Mouse (Mus musculus) neural tube, embryonic 15.5 days (tissue): Measurements from ENCODE around the gene Slc5a5. TPM values are rescaled to one million over a fixed set of nuclear protein-coding genes. Genes with fewer than 3 reads are reported as not detected.

ENCODE experiments used
- ATAC-seq: fragments of 200-750 bp; cut with Nextera tagmentation; 2 replicates; pipeline ENCODE4 v1.8.0; 2017; ENCODE audit warnings: mild to moderate bottlenecking, moderate TSS enrichment, moderate library complexity; ENCODE audit not compliant: low FRiP score
- H3K27ac ChIP-seq: fragments of 300-500 bp; sonication (generic); replicated peaks from 2 replicates; pipeline ENCODE4 v1.5.1; 2015; ENCODE audit warnings: mild to moderate bottlenecking, inconsistent platforms
- H3K27me3 ChIP-seq: fragments of 300-500 bp; sonication (generic); replicated peaks from 2 replicates; pipeline ENCODE4 v1.6.1; 2015; ENCODE audit warnings: inconsistent platforms
- H3K36me3 ChIP-seq: fragments of 300-500 bp; sonication (generic); 2 replicates; pipeline ENCODE4 v1.6.1; 2015; ENCODE audit warnings: inconsistent platforms
- H3K4me1 ChIP-seq: fragments of 300-500 bp; sonication (generic); 2 replicates; pipeline ENCODE4 v1.6.1; 2015; ENCODE audit warnings: inconsistent platforms
- H3K4me2 ChIP-seq: fragments of 300-500 bp; sonication (generic); 2 replicates; pipeline ENCODE4 v1.6.1; 2015; ENCODE audit warnings: inconsistent platforms, mild to moderate bottlenecking, moderate library complexity
- H3K4me3 ChIP-seq: fragments of 300-500 bp; sonication (generic); replicated peaks from 2 replicates; pipeline ENCODE4 v1.5.1; 2015; ENCODE audit warnings: mild to moderate bottlenecking, inconsistent platforms
- H3K9ac ChIP-seq: fragments of 300-500 bp; sonication (generic); replicated peaks from 2 replicates; pipeline ENCODE4 v1.6.1; 2015; ENCODE audit warnings: mild to moderate bottlenecking, inconsistent platforms
- H3K9me3 ChIP-seq: fragments of 300-500 bp; sonication (generic); replicated peaks from 2 replicates; pipeline ENCODE4 v1.6.1; 2016; ENCODE audit warnings: inconsistent platforms
- WGBS: fragments of 180-500 bp; shearing (Covaris S2); methylation state at CpG from one replicate; pipeline ENCODE4 v1.1.7; 2015; ENCODE audit warnings: mixed read lengths; 5-methylcytosine and 5-hydroxymethylcytosine counted together
- polyA plus RNA-seq: library from polyadenylated mRNA; unstranded; fragments of >200 nt; fragmentation: Nextera tagmentation; extraction: Ambion mirVana; gene quantifications from 2 replicates; pipeline ENCODE4 v1.2.1, GENCODE M21; 2015

The Slc5a5 gene
- polyA plus RNA-seq, 1 experiment from 2014 or later = 3.3 TPM

GRCm38 (mm10) chr8:70893656-70894384, 1.3 kb upstream of the Slc5a5 start:
- Histone ChIP-seq H3K9me3 (no peaks in the 10 kb centered on the region), H3K27me3 (peaks cover 56% of the 10 kb centered on the region), H3K9ac (no peak overlapping the region), H3K4me2 (no peak overlapping the region), H3K36me3 (peaks cover 27% of the 10 kb centered on the region), H3K4me3 (0 out of 2 replicates have a peak overlapping the region, but pooled peaks have one; percentile 0), H3K27ac (no peak overlapping the region), H3K4me1 (peaks cover 30% of the 10 kb centered on the region)
- WGBS = 33% methylated on average over 12 of the region's 12 CpGs
- ATAC-seq = no peak

GRCm38 (mm10) chr8:70892896-70893655, 519 bp upstream of the Slc5a5 start:
- 0 out of 2 replicates have a peak overlapping the region, but pooled peaks have one; percentile 10 for H3K9ac ChIP-seq
- peaks cover 22% of the 10 kb centered on the region for H3K4me1 ChIP-seq

GRCm38 (mm10) chr8:70891356-70891755, 1.2 kb downstream of the Slc5a5 start:
- H3K4me3 ChIP-seq = no peak overlapping the region
- H3K9ac ChIP-seq = no peak overlapping the region
- no peak overlapping the region for H3K27ac ChIP-seq
- H3K27me3 ChIP-seq = peaks cover 62% of the 10 kb centered on the region
- no peaks in the 10 kb centered on the region for H3K9me3 ChIP-seq
- 9% methylated on average over 21 of the region's 21 CpGs for WGBS
- H3K36me3 ChIP-seq = peaks cover 27% of the 10 kb centered on the region
- no peak overlapping the region for H3K4me2 ChIP-seq
- peaks cover 20% of the 10 kb centered on the region for H3K4me1 ChIP-seq
- no peak for ATAC-seq

More at GRCm38 (mm10) chr8:70892896-70893655, 519 bp upstream of the Slc5a5 start:
- H3K9me3 ChIP-seq = no peaks in the 10 kb centered on the region
- peaks cover 27% of the 10 kb centered on the region for H3K36me3 ChIP-seq
- no peak overlapping the region for H3K27ac ChIP-seq
- H3K27me3 ChIP-seq = peaks cover 61% of the 10 kb centered on the region
- no peak for ATAC-seq
- H3K4me2 ChIP-seq = peak overlapping the region; percentile 50
- 28% methylated on average over 20 of the region's 20 CpGs for WGBS
- peak overlapping the region; percentile 25 for H3K4me3 ChIP-seq

GRCm38 (mm10) chr8:70890656-70891055, 1.9 kb downstream of the Slc5a5 start:
- 94% methylated on average over 5 of the region's 5 CpGs for WGBS
- no peak overlapping the region for H3K4me2 ChIP-seq
- no peak overlapping the region for H3K27ac ChIP-seq
- no peak for ATAC-seq
- H3K27me3 ChIP-seq = peaks cover 69% of the 10 kb centered on the region
- H3K4me1 ChIP-seq = peaks cover 13% of the 10 kb centered on the region
- H3K4me3 ChIP-seq = no peak overlapping the region
- H3K9me3 ChIP-seq = no peaks in the 10 kb centered on the region
- H3K9ac ChIP-seq = no peak overlapping the region
- peaks cover 26% of the 10 kb centered on the region for H3K36me3 ChIP-seq

- no peak; the same call in 1 of the 2 replicates for ATAC-seq
- Histone ChIP-seq H3K4me2 (peak overlapping the region; percentile 40), H3K9ac (no peak overlapping the region), H3K36me3 (no peaks in the 10 kb centered on the region; the same call in 1 of the 2 replicates), H3K4me1 (peaks cover 10% of the 10 kb centered on the region), H3K27me3 (peaks cover 47% of the 10 kb centered on the region), H3K27ac (no peak overlapping the region), H3K9me3 (no peaks in the 10 kb centered on the region), H3K4me3 (peak overlapping the region; percentile 16; the same call in 1 of the 2 replicates)
- 4% methylated on average over 15 of the region's 18 CpGs for WGBS
These were observed 4.9 kb downstream of the Slc5a5 start for GRCm38 (mm10) chr8:70887669-70888068.

- no peak overlapping the region for H3K4me3 ChIP-seq
- 17% methylated on average over 12 of the region's 12 CpGs for WGBS
- H3K27ac ChIP-seq = no peak overlapping the region
- no peak overlapping the region for H3K9ac ChIP-seq
- no peaks in the 10 kb centered on the region; the same call in 1 of the 2 replicates for H3K4me1 ChIP-seq
- H3K36me3 ChIP-seq = no peaks in the 10 kb centered on the region; the same call in 1 of the 2 replicates
- H3K9me3 ChIP-seq = no peaks in the 10 kb centered on the region
- H3K27me3 ChIP-seq = peaks cover 27% of the 10 kb centered on the region
- H3K4me2 ChIP-seq = no peak overlapping the region
- no peak for ATAC-seq
These were observed 6.9 kb downstream of the Slc5a5 start for GRCm38 (mm10) chr8:70885612-70886011.

- Histone ChIP-seq H3K27me3 (peaks cover 20% of the 10 kb centered on the region), H3K4me2 (no peak overlapping the region), H3K4me3 (no peak overlapping the region), H3K9ac (no peak overlapping the region), H3K36me3 (no peaks in the 10 kb centered on the region), H3K9me3 (no peaks in the 10 kb centered on the region), H3K27ac (no peak overlapping the region), H3K4me1 (peaks cover 5% of the 10 kb centered on the region; the same call in 1 of the 2 replicates)
- WGBS = 91% methylated on average over 10 of the region's 10 CpGs
- ATAC-seq = no peak
These were observed 7.9 kb downstream of the Slc5a5 start for GRCm38 (mm10) chr8:70884683-70885082.

- 79% methylated on average over 4 of the region's 4 CpGs for WGBS
- Histone ChIP-seq H3K9ac (no peak overlapping the region), H3K27ac (no peak overlapping the region), H3K4me2 (no peak overlapping the region), H3K4me3 (no peak overlapping the region), H3K27me3 (peaks cover 20% of the 10 kb centered on the region), H3K4me1 (peaks cover 5% of the 10 kb centered on the region; the same call in 1 of the 2 replicates), H3K36me3 (no peaks in the 10 kb centered on the region), H3K9me3 (no peaks in the 10 kb centered on the region)
- no peak for ATAC-seq
These were observed 8.4 kb downstream of the Slc5a5 start for GRCm38 (mm10) chr8:70884186-70884585.

- Histone ChIP-seq H3K4me2 (no peak overlapping the region), H3K27ac (no peak overlapping the region), H3K36me3 (no peaks in the 10 kb centered on the region), H3K9me3 (no peaks in the 10 kb centered on the region), H3K27me3 (0 out of 2 replicates have a peak, but pooled peaks cover 5% of the 10 kb centered on the region), H3K4me3 (no peak overlapping the region), H3K4me1 (peaks cover 5% of the 10 kb centered on the region; the same call in 1 of the 2 replicates), H3K9ac (no peak overlapping the region)
- 35% methylated on average over 11 of the region's 11 CpGs for WGBS
- no peak for ATAC-seq
These were observed 12.0 kb downstream of the Slc5a5 start for GRCm38 (mm10) chr8:70880546-70880945.

GRCm38 (mm10) chr8:70880126-70880525, 12.4 kb downstream of the Slc5a5 start:
- 0 out of 2 replicates have a peak, but pooled peaks cover 3% of the 10 kb centered on the region for H3K27me3 ChIP-seq

GRCm38 (mm10) chr8:70879500-70879899, 13.1 kb downstream of the Slc5a5 start:
- no peak for ATAC-seq
- 44% methylated on average over 4 of the region's 4 CpGs for WGBS
- Histone ChIP-seq H3K4me2 (no peak overlapping the region), H3K4me1 (peaks cover 5% of the 10 kb centered on the region; the same call in 1 of the 2 replicates), H3K9ac (no peak overlapping the region), H3K27ac (no peak overlapping the region), H3K36me3 (no peaks in the 10 kb centered on the region), H3K27me3 (0 out of 2 replicates have a peak, but pooled peaks cover 3% of the 10 kb centered on the region), H3K9me3 (no peaks in the 10 kb centered on the region), H3K4me3 (no peak overlapping the region)

More at GRCm38 (mm10) chr8:70880126-70880525, 12.4 kb downstream of the Slc5a5 start:
- Histone ChIP-seq H3K9me3 (no peaks in the 10 kb centered on the region), H3K4me1 (peaks cover 5% of the 10 kb centered on the region; the same call in 1 of the 2 replicates), H3K27ac (no peak overlapping the region), H3K4me2 (no peak overlapping the region), H3K4me3 (no peak overlapping the region), H3K9ac (no peak overlapping the region), H3K36me3 (no peaks in the 10 kb centered on the region)
- ATAC-seq = no peak
- WGBS = 13% methylated on average over 4 of the region's 4 CpGs
